Mouse (Mus musculus) telencephalon, adult 2 months (tissue): ENCODE measurements around the gene Smurf2.
"Not testable (repeated sequence)": the region's sequence is repeated elsewhere in the genome, so short reads cannot be mapped to it uniquely, and the experiment has no call there.

Source experiments
- DNase-seq: peaks from one replicate; pipeline ENCODE4 v3.0.0-alpha.2; 2011; ENCODE audit warnings: low read depth, low spot score

Smurf2 gene

GRCm38 (mm10) chr11:106814601-106815320 is 105.8 kb downstream of the Smurf2 start:
- no peak for DNase-seq

GRCm38 (mm10) chr11:106812410-106813136 is 107.9 kb downstream of the Smurf2 start:
- no peak for DNase-seq

GRCm38 (mm10) chr11:106807442-106807841 is 113.1 kb downstream of the Smurf2 start:
- DNase-seq = not testable (repeated sequence)

- no peak for DNase-seq
These were observed 118.4 kb downstream of the Smurf2 start for GRCm38 (mm10) chr11:106802069-106802627.

GRCm38 (mm10) chr11:106795679-106796078 is 124.8 kb downstream of the Smurf2 start:
- DNase-seq = no peak

GRCm38 (mm10) chr11:106793846-106794245 is 126.7 kb downstream of the Smurf2 start:
- no peak for DNase-seq

GRCm38 (mm10) chr11:106789649-106790048 is 130.9 kb downstream of the Smurf2 start:
- DNase-seq = no peak

- peak; percentile 99 for DNase-seq
These were observed 131.6 kb downstream of the Smurf2 start, which contains the start of the genes Ddx5 and Cep95 for GRCm38 (mm10) chr11:106788775-106789459. TSS of gene Ddx5 (minus strand) at chr11:106789185. TSS of gene Cep95 (plus strand) at chr11:106789252.

- peak; percentile 90 for DNase-seq
These were observed 132.3 kb downstream of the Smurf2 start for GRCm38 (mm10) chr11:106788026-106788774.

GRCm38 (mm10) chr11:106787131-106788025 is 133.1 kb downstream of the Smurf2 start:
- peak; percentile 57 for DNase-seq

GRCm38 (mm10) chr11:106785043-106785442 is 135.5 kb downstream of the Smurf2 start:
- no peak for DNase-seq

GRCm38 (mm10) chr11:106784476-106784875 is 136.0 kb downstream of the Smurf2 start:
- no peak for DNase-seq

- DNase-seq = no peak
These were observed 137.4 kb downstream of the Smurf2 start for GRCm38 (mm10) chr11:106782841-106783764.

GRCm38 (mm10) chr11:106782271-106782670 is 138.2 kb downstream of the Smurf2 start:
- not testable (repeated sequence) for DNase-seq

GRCm38 (mm10) chr11:106780590-106781220 is 139.8 kb downstream of the Smurf2 start:
- DNase-seq = no peak

GRCm38 (mm10) chr11:106780089-106780425 is 140.5 kb downstream of the Smurf2 start:
- DNase-seq = no peak

GRCm38 (mm10) chr11:106779388-106780088 is 141.0 kb downstream of the Smurf2 start, which contains the start of gene Polg2:
TSS of gene Polg2 (minus strand) at chr11:106779537.
- peak; percentile 90 for DNase-seq
